Mouse (Mus musculus): ENCODE results near the gene Gsg1l. TPM values are rescaled to one million over a fixed set of nuclear protein-coding genes. Genes with fewer than 3 reads are reported as not detected.

The Gsg1l gene
- polyA plus RNA-seq, 1 experiment from 2014 or later: 0.69 TPM

DNA sequence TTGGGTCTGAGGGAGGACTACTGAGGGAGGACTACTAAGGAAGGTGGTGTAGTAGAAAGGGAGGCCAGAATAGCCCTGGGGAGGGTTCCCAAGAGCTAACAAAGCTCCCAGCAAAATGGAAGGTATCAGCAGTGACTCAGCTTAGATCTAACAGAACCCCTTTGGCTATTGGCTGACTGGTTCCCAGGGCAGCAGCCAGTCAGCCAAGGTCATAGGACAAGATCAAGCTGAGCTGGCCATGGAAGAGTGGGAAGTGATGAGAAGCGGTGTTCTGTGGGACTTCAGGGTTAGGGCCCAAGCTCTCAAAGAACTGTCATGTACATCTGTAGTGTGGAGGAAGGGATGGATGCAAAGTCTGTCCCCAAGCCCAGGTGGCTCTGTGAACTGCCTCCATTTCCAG lies 5.3 kb downstream of the Gsg1l start:
- Histone ChIP-seq H3K27me3 (replicated peaks) (peaks cover 23% of the 10 kb centered on the region), H3K4me3 (replicated peaks) (no peak overlapping the region), H3K9ac (no peak overlapping the region), H3K9me3 (no peaks in the 10 kb centered on the region), H3K4me1 (peaks cover 6% of the 10 kb centered on the region; the same call in 1 of the 2 replicates), H3K27ac (no peak overlapping the region), H3K4me2 (no peak overlapping the region), H3K36me3 (no peaks in the 10 kb centered on the region)
- WGBS: 88% methylated on average over 1 of the region's 1 CpGs
- ATAC-seq (ENCODE audit: insufficient read depth, low FRiP score, low read depth): no peak

DNA sequence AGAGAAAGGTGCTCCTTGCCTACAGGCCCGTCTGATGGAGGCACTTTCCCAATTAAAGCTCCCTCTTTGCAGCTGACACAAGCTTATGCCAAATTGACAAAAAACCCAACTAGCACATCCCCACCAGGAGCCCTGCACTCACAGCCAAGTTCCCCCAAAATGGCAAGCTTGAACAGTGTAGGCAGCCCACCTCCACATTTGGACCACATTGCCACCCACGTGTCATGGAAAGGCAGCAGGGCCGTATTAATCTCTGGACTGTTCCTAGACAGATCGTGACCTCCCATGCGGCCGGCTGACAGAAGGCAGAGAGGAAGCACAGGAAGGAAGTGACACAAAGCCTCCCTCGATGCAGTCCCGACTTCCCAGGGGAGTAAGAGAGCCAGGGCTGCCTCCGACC lies 7.2 kb downstream of the Gsg1l start:
- no peak for ATAC-seq (ENCODE audit: insufficient read depth, low FRiP score, low read depth)
- Histone ChIP-seq H3K4me3 (replicated peaks) (no peak overlapping the region), H3K9me3 (no peaks in the 10 kb centered on the region), H3K4me1 (no peaks in the 10 kb centered on the region), H3K36me3 (no peaks in the 10 kb centered on the region), H3K9ac (no peak overlapping the region), H3K4me2 (no peak overlapping the region), H3K27ac (no peak overlapping the region), H3K27me3 (replicated peaks) (peaks cover 4% of the 10 kb centered on the region)
- 54% methylated on average over 9 of the region's 9 CpGs for WGBS

DNA sequence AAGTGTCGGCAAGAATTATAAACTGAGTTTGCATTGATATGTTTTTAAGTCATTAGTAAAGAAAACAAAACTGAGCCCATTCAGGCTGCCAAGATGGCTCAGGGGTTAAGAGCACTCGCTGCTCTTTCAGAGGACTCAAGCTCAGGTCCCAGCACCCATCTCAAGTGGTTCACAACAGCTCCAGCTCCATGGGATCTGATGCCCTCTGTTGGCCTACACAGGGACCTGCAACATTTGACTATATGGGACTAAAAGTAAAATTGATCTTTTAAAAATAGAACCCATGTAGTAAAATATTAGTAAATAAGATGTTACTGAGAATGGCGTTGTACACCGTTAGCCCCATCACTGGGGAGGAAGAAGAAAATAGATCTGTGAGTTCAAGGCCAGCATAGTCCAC lies 11.9 kb downstream of the Gsg1l start:
- Histone ChIP-seq H3K4me2 (no peak overlapping the region), H3K36me3 (no peaks in the 10 kb centered on the region), H3K27ac (no peak overlapping the region), H3K9ac (no peak overlapping the region), H3K4me3 (replicated peaks) (no peak overlapping the region), H3K27me3 (replicated peaks) (no peaks in the 10 kb centered on the region), H3K9me3 (no peaks in the 10 kb centered on the region), H3K4me1 (no peaks in the 10 kb centered on the region)
- ATAC-seq (ENCODE audit: insufficient read depth, low FRiP score, low read depth): no peak
- 82% methylated on average over 4 of the region's 4 CpGs for WGBS

- Histone ChIP-seq H3K9me3 (no peaks in the 10 kb centered on the region), H3K4me1 (no peaks in the 10 kb centered on the region), H3K9ac (no peak overlapping the region), H3K27me3 (replicated peaks) (no peaks in the 10 kb centered on the region), H3K4me3 (replicated peaks) (no peak overlapping the region), H3K36me3 (no peaks in the 10 kb centered on the region), H3K4me2 (no peak overlapping the region), H3K27ac (no peak overlapping the region)
- 38% methylated on average over 14 of the region's 14 CpGs for WGBS
- ATAC-seq (ENCODE audit: insufficient read depth, low FRiP score, low read depth): no peak
Measured at GRCm38 (mm10) chr7:126066777-126067176, 15.4 kb downstream of the Gsg1l start.

DNA sequence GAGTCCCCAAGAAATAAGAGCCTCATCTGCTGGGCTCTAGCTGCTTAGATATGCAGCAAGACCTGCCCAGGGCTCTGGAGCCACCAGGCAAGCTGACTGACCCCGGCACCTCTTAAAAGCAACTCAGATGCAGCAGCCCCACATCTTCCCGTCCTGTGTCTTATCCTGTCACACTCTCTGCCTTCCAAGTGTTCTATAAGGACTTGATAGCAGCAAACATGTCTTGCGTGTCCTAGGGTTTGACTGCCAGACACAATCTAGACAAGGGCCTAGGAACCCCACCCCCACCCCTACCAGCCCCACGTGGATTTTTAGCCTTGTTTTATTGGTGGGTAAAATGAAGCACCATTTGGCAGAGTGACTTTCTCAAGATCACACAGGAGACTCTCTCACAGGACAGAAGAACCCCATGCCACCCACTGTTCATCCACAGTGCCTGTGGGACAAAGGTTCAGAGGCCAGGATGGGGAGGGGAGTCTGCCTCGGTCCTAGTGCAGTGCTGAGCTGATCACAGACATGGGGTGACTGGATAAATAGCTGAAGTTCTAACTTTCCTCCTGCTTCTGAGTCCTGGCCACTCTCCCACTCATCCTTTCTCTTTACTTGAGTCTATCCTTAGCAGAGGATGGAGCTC lies 16.9 kb downstream of the Gsg1l start:
- ATAC-seq (ENCODE audit: insufficient read depth, low FRiP score, low read depth): no peak
- Histone ChIP-seq H3K4me1 (no peaks in the 10 kb centered on the region), H3K9ac (no peak overlapping the region), H3K4me2 (no peak overlapping the region), H3K27ac (no peak overlapping the region), H3K27me3 (replicated peaks) (no peaks in the 10 kb centered on the region), H3K36me3 (no peaks in the 10 kb centered on the region), H3K4me3 (replicated peaks) (no peak overlapping the region), H3K9me3 (no peaks in the 10 kb centered on the region)
- WGBS: 69% methylated on average over 5 of the region's 5 CpGs

DNA sequence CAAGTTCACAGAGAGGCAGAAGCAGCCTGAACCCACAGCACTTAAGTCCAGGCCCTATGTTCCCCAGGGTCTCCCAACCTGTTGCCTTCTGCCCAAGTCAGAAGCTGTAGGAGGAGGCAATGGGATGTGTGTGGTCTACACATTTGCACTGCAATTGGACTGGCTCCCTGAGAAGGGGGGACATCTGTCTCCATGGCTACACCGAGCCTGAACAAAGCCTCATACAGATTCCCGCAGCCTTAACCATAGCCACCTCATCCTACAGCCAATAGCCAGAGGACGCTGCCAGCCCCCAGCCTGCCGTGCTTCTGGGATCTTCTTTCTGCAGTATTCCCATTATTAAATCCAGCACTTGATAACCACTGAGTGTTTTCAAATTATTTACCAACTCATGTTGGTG lies 20.0 kb downstream of the Gsg1l start:
- 74% methylated on average over 4 of the region's 4 CpGs for WGBS
- no peaks in the 10 kb centered on the region for H3K36me3 ChIP-seq
- no peaks in the 10 kb centered on the region for H3K4me1 ChIP-seq
- H3K9me3 ChIP-seq: no peaks in the 10 kb centered on the region
- H3K4me2 ChIP-seq: no peak overlapping the region
- ATAC-seq (ENCODE audit: insufficient read depth, low FRiP score, low read depth): no peak
- no peak overlapping the region for H3K4me3 ChIP-seq (replicated peaks)
- no peaks in the 10 kb centered on the region for H3K27me3 ChIP-seq (replicated peaks)
- no peak overlapping the region for H3K9ac ChIP-seq
- H3K27ac ChIP-seq: no peak overlapping the region

- H3K9ac ChIP-seq: no peak overlapping the region
- H3K4me2 ChIP-seq: no peak overlapping the region
- H3K27ac ChIP-seq: no peak overlapping the region
- 0 out of 2 replicates have a peak, but pooled peaks cover 4% of the 10 kb centered on the region for H3K27me3 ChIP-seq (replicated peaks)
- H3K9me3 ChIP-seq: no peaks in the 10 kb centered on the region
- no peaks in the 10 kb centered on the region for H3K4me1 ChIP-seq
- no peak for ATAC-seq (ENCODE audit: insufficient read depth, low FRiP score, low read depth)
- no peaks in the 10 kb centered on the region for H3K36me3 ChIP-seq
- WGBS: 56% methylated on average over 7 of the region's 7 CpGs
- no peak overlapping the region for H3K4me3 ChIP-seq (replicated peaks)
Measured at GRCm38 (mm10) chr7:126058918-126059317, 23.3 kb downstream of the Gsg1l start.

- Histone ChIP-seq H3K4me1 (no peaks in the 10 kb centered on the region), H3K9ac (no peak overlapping the region), H3K4me2 (no peak overlapping the region), H3K36me3 (no peaks in the 10 kb centered on the region), H3K9me3 (no peaks in the 10 kb centered on the region), H3K4me3 (replicated peaks) (no peak overlapping the region), H3K27ac (no peak overlapping the region), H3K27me3 (replicated peaks) (0 out of 2 replicates have a peak, but pooled peaks cover 4% of the 10 kb centered on the region)
- WGBS: 43% methylated on average over 10 of the region's 10 CpGs
- ATAC-seq (ENCODE audit: insufficient read depth, low FRiP score, low read depth): no peak
Measured at GRCm38 (mm10) chr7:126057332-126057914, 24.8 kb downstream of the Gsg1l start.

- Histone ChIP-seq H3K27ac (no peak overlapping the region), H3K9me3 (no peaks in the 10 kb centered on the region), H3K27me3 (replicated peaks) (0 out of 2 replicates have a peak, but pooled peaks cover 4% of the 10 kb centered on the region), H3K4me1 (no peaks in the 10 kb centered on the region), H3K4me2 (no peak overlapping the region), H3K4me3 (replicated peaks) (no peak overlapping the region), H3K9ac (no peak overlapping the region), H3K36me3 (no peaks in the 10 kb centered on the region)
- WGBS: 54% methylated on average over 6 of the region's 6 CpGs
- ATAC-seq (ENCODE audit: insufficient read depth, low FRiP score, low read depth): no peak
Measured at GRCm38 (mm10) chr7:126054574-126054973, 27.6 kb downstream of the Gsg1l start.

DNA sequence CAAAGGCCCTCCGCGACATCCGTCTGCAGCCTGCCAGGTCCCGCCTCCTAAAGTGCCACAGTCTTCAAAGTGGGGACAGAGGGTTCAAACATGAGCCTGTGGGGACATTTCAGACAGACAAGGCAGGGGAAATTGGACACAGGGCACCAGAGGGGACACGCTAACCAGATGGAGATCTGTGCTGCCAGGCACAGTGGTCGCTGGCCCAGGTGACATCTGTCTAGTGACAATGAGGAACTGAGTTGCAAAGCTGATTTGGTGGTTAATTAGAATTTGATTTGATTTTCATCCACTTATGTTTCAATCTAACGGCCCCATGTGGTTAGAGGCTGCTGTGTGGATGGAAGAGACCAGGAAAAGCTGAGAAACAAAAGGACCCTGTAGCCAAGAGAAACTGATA lies 28.6 kb downstream of the Gsg1l start:
- 84% methylated on average over 7 of the region's 7 CpGs for WGBS
- no peak for ATAC-seq (ENCODE audit: insufficient read depth, low FRiP score, low read depth)
- H3K4me2 ChIP-seq: no peak overlapping the region

DNA sequence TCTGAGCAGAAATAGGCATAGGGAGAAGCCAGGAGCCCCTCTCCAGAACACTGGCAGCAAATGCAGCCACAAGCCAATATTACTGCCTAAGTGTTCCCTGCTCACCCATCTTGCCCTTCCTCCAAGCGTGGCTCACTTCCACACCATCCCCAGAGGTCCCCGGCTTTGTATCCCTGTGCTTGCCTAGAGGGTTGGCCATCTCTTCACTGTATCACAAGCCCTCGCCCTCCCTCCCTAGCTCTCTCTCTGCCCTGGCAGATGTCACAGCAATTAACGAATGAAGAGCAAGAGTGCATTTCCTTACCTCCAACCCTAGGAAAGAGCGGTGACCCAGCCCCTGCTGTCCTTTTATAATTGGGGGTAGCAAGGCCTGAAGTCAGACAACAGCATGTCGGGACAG lies 30.3 kb downstream of the Gsg1l start:
- no peaks in the 10 kb centered on the region for H3K9me3 ChIP-seq
- no peak for ATAC-seq (ENCODE audit: insufficient read depth, low FRiP score, low read depth)
- H3K27ac ChIP-seq: no peak overlapping the region
- no peak overlapping the region for H3K9ac ChIP-seq
- H3K4me2 ChIP-seq: no peak overlapping the region
- H3K4me3 ChIP-seq (replicated peaks): no peak overlapping the region
- no peaks in the 10 kb centered on the region for H3K36me3 ChIP-seq
- 0 out of 2 replicates have a peak, but pooled peaks cover 4% of the 10 kb centered on the region for H3K27me3 ChIP-seq (replicated peaks)
- no peaks in the 10 kb centered on the region for H3K4me1 ChIP-seq
- WGBS: 55% methylated on average over 6 of the region's 6 CpGs

More for the DNA sequence above, 28.6 kb downstream of the Gsg1l start:
- H3K9ac ChIP-seq: no peak overlapping the region
- H3K36me3 ChIP-seq: no peaks in the 10 kb centered on the region
- H3K4me1 ChIP-seq: no peaks in the 10 kb centered on the region
- no peak overlapping the region for H3K27ac ChIP-seq
- no peaks in the 10 kb centered on the region for H3K9me3 ChIP-seq
- H3K4me3 ChIP-seq (replicated peaks): no peak overlapping the region
- H3K27me3 ChIP-seq (replicated peaks): 0 out of 2 replicates have a peak, but pooled peaks cover 4% of the 10 kb centered on the region

DNA sequence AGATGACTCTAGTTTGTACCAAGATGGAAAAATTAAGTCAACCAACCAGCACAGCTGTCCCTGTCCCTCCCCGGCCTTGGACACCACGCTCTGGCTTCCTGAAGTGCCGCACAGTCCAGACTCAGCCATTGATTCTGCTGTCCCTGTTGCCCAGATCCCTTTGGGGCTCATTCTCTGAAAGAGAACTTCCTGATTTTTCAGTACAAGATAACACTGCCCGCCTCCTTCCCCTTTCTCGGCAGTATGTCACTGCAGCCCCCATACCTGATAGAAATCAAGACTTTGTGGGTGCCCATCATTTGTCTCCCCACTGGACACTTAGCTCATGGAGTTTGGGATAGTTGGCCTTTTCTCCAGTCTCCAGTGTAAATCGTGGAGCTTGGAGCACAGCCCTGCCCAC lies 37.1 kb downstream of the Gsg1l start:
- H3K9me3 ChIP-seq: no peaks in the 10 kb centered on the region
- no peaks in the 10 kb centered on the region for H3K36me3 ChIP-seq
- H3K27me3 ChIP-seq (replicated peaks): no peaks in the 10 kb centered on the region
- peaks cover 9% of the 10 kb centered on the region; the same call in 1 of the 2 replicates for H3K4me1 ChIP-seq
- H3K4me2 ChIP-seq: no peak overlapping the region
- no peak for ATAC-seq (ENCODE audit: insufficient read depth, low FRiP score, low read depth)
- no peak overlapping the region for H3K4me3 ChIP-seq (replicated peaks)
- 81% methylated on average over 6 of the region's 6 CpGs for WGBS
- H3K27ac ChIP-seq: no peak overlapping the region
- H3K9ac ChIP-seq: no peak overlapping the region

Data from stomach, embryonic 15.5 days (tissue).